Mouse (Mus musculus): ENCODE results near the gene Kcng1. TPM values are rescaled to one million over a fixed set of nuclear protein-coding genes. Genes with fewer than 3 reads are reported as not detected.

The Kcng1 gene
- polyA plus RNA-seq, 1 experiment = not detected

GRCm38 (mm10) chr2:168238335-168238734 lies 43.2 kb downstream of the Kcng1 start:
- H3K36me3 ChIP-seq (ENCODE audit: control insufficient read depth, insufficient read depth) = no peaks in the 10 kb centered on the region
- H3K27me3 ChIP-seq (ENCODE audit: control insufficient read depth, insufficient read depth, insufficient read length) = peaks cover 5% of the 10 kb centered on the region
- H3K79me2 ChIP-seq (ENCODE audit: control insufficient read depth, insufficient read depth) = no peaks in the 10 kb centered on the region
- no peak for TF ChIP-seq MAX (IDR thresholded peaks at IDR 0.05)
- no peak for TF ChIP-seq FOSL1 (IDR thresholded peaks at IDR 0.05; ENCODE audit: insufficient read depth, low read length, poor library complexity, severe bottlenecking)
- TF ChIP-seq USF1 (IDR thresholded peaks at IDR 0.05; ENCODE audit: low read depth) = no peak
- no peak for TF ChIP-seq MYOG (IDR thresholded peaks at IDR 0.05; ENCODE audit: control insufficient read depth, extremely low read depth, insufficient read length)
- no peak for TF ChIP-seq CTCF (IDR thresholded peaks at IDR 0.05; ENCODE audit: control insufficient read depth, insufficient read depth, insufficient read length)
- no peak for TF ChIP-seq MYOD1 (IDR thresholded peaks at IDR 0.05; ENCODE audit: control insufficient read depth, insufficient read length, low read depth)
- no peak for TF ChIP-seq CEBPB (IDR thresholded peaks at IDR 0.05; ENCODE audit: low read depth)
- H3ac ChIP-seq (ENCODE audit: control insufficient read depth, insufficient read length, low read depth) = no peak overlapping the region
- H3K79me3 ChIP-seq (ENCODE audit: low read depth) = peaks cover 3% of the 10 kb centered on the region
- no peak overlapping the region for H3K4me3 ChIP-seq (ENCODE audit: insufficient read depth, poor library complexity, severe bottlenecking)

GRCm38 (mm10) chr2:168233286-168233685 lies 48.2 kb downstream of the Kcng1 start:
- Histone ChIP-seq H3ac (ENCODE audit: control insufficient read depth, insufficient read length, low read depth) (no peak overlapping the region), H3K79me3 (ENCODE audit: low read depth) (peaks cover 30% of the 10 kb centered on the region), H3K79me2 (ENCODE audit: control insufficient read depth, insufficient read depth) (peaks cover 44% of the 10 kb centered on the region), H3K27me3 (ENCODE audit: control insufficient read depth, insufficient read depth, insufficient read length) (no peaks in the 10 kb centered on the region), H3K36me3 (ENCODE audit: control insufficient read depth, insufficient read depth) (peaks cover 15% of the 10 kb centered on the region), H3K4me3 (ENCODE audit: insufficient read depth, poor library complexity, severe bottlenecking) (no peak overlapping the region)
- TF ChIP-seq MYOG (IDR thresholded peaks at IDR 0.05; ENCODE audit: control insufficient read depth, extremely low read depth, insufficient read length) (no peak), MYOD1 (IDR thresholded peaks at IDR 0.05; ENCODE audit: control insufficient read depth, insufficient read length, low read depth) (no peak), MAX (IDR thresholded peaks at IDR 0.05) (no peak)

GRCm38 (mm10) chr2:168231471-168231829 lies 50.1 kb downstream of the Kcng1 start:
- TF ChIP-seq FOSL1 (IDR thresholded peaks at IDR 0.05; ENCODE audit: insufficient read depth, low read length, poor library complexity, severe bottlenecking) (no peak), CTCF (IDR thresholded peaks at IDR 0.05; ENCODE audit: control insufficient read depth, insufficient read depth, insufficient read length) (no peak), CEBPB (IDR thresholded peaks at IDR 0.05; ENCODE audit: low read depth) (no peak), MAX (IDR thresholded peaks at IDR 0.05) (no peak), MYOD1 (IDR thresholded peaks at IDR 0.05; ENCODE audit: control insufficient read depth, insufficient read length, low read depth) (no peak), MYOG (IDR thresholded peaks at IDR 0.05; ENCODE audit: control insufficient read depth, extremely low read depth, insufficient read length) (no peak), USF1 (IDR thresholded peaks at IDR 0.05; ENCODE audit: low read depth) (no peak)
- Histone ChIP-seq H3K4me3 (ENCODE audit: insufficient read depth, poor library complexity, severe bottlenecking) (peak overlapping the region; percentile 94), H3K79me2 (ENCODE audit: control insufficient read depth, insufficient read depth) (peaks cover 63% of the 10 kb centered on the region), H3K79me3 (ENCODE audit: low read depth) (peaks cover 45% of the 10 kb centered on the region), H3K36me3 (ENCODE audit: control insufficient read depth, insufficient read depth) (peaks cover 28% of the 10 kb centered on the region), H3K27me3 (ENCODE audit: control insufficient read depth, insufficient read depth, insufficient read length) (no peaks in the 10 kb centered on the region), H3ac (ENCODE audit: control insufficient read depth, insufficient read length, low read depth) (no peak overlapping the region)

GRCm38 (mm10) chr2:168230773-168231470 lies 50.6 kb downstream of the Kcng1 start:
- H3K36me3 ChIP-seq (ENCODE audit: control insufficient read depth, insufficient read depth) = peaks cover 33% of the 10 kb centered on the region
- H3K79me2 ChIP-seq (ENCODE audit: control insufficient read depth, insufficient read depth) = peaks cover 68% of the 10 kb centered on the region
- H3K79me3 ChIP-seq (ENCODE audit: low read depth) = peaks cover 47% of the 10 kb centered on the region
- no peaks in the 10 kb centered on the region for H3K27me3 ChIP-seq (ENCODE audit: control insufficient read depth, insufficient read depth, insufficient read length)
- TF ChIP-seq MYOG (IDR thresholded peaks at IDR 0.05; ENCODE audit: control insufficient read depth, extremely low read depth, insufficient read length) (no peak), CEBPB (IDR thresholded peaks at IDR 0.05; ENCODE audit: low read depth) (no peak), CTCF (IDR thresholded peaks at IDR 0.05; ENCODE audit: control insufficient read depth, insufficient read depth, insufficient read length) (no peak), FOSL1 (IDR thresholded peaks at IDR 0.05; ENCODE audit: insufficient read depth, low read length, poor library complexity, severe bottlenecking) (no peak), USF1 (IDR thresholded peaks at IDR 0.05; ENCODE audit: low read depth) (no peak), MYOD1 (IDR thresholded peaks at IDR 0.05; ENCODE audit: control insufficient read depth, insufficient read length, low read depth) (no peak), MAX (IDR thresholded peaks at IDR 0.05) (no peak)
- peak overlapping the region; percentile 96 for H3ac ChIP-seq (ENCODE audit: control insufficient read depth, insufficient read length, low read depth)
- H3K4me3 ChIP-seq (ENCODE audit: insufficient read depth, poor library complexity, severe bottlenecking) = peak overlapping the region; percentile 94

- no peak for TF ChIP-seq FOSL1 (IDR thresholded peaks at IDR 0.05; ENCODE audit: insufficient read depth, low read length, poor library complexity, severe bottlenecking)
- TF ChIP-seq USF1 (IDR thresholded peaks at IDR 0.05; ENCODE audit: low read depth) = no peak
- no peak for TF ChIP-seq MAX (IDR thresholded peaks at IDR 0.05)
- TF ChIP-seq MYOG (IDR thresholded peaks at IDR 0.05; ENCODE audit: control insufficient read depth, extremely low read depth, insufficient read length) = no peak
- no peak for TF ChIP-seq CTCF (IDR thresholded peaks at IDR 0.05; ENCODE audit: control insufficient read depth, insufficient read depth, insufficient read length)
- no peak for TF ChIP-seq MYOD1 (IDR thresholded peaks at IDR 0.05; ENCODE audit: control insufficient read depth, insufficient read length, low read depth)
- TF ChIP-seq CEBPB (IDR thresholded peaks at IDR 0.05; ENCODE audit: low read depth) = no peak
- peaks cover 40% of the 10 kb centered on the region for H3K36me3 ChIP-seq (ENCODE audit: control insufficient read depth, insufficient read depth)
- peak within 1 kb of the TSS; percentile 94 for H3K4me3 ChIP-seq (ENCODE audit: insufficient read depth, poor library complexity, severe bottlenecking)
- peak within 1 kb of the TSS; percentile 96 for H3ac ChIP-seq (ENCODE audit: control insufficient read depth, insufficient read length, low read depth)
- peaks cover 48% of the 10 kb centered on the region for H3K79me3 ChIP-seq (ENCODE audit: low read depth)
- no peaks in the 10 kb centered on the region for H3K27me3 ChIP-seq (ENCODE audit: control insufficient read depth, insufficient read depth, insufficient read length)
- peaks cover 72% of the 10 kb centered on the region for H3K79me2 ChIP-seq (ENCODE audit: control insufficient read depth, insufficient read depth)
Measured at GRCm38 (mm10) chr2:168230026-168230728, 51.4 kb downstream of the Kcng1 start, which contains the start of the genes Gm20716, Dpm1 and Mocs3. Gene Gm20716 (minus strand): TSS chr2:168230364. Gene Dpm1 (minus strand): TSS chr2:168230591. Gene Mocs3 (plus strand): TSS chr2:168230622.

Measured in C2C12 (cell line).